29 mouse cellular contexts compared by ENCODE assay signal in genomic region chr6:126588761-126589160, GRCm38 (mm10). TPM values are rescaled to one million over a fixed set of nuclear protein-coding genes. Genes with fewer than 3 reads are reported as not detected.
DNase-seq lines count a peak whose midpoint lies in the region; ATAC-seq and TF ChIP-seq lines count a peak whose summit lies in the region.
"Had no signal": no experiment of that assay in that cellular context is flagged by ENCODE, and none has a peak within 500 bp of the region (broad histone marks: within the 10 kb centered on the region; RNA-seq: fewer than 3 reads in every experiment).

No protein-coding gene starts in this region.

- no peak overlapping the region for H3K4me2 ChIP-seq in midbrain, postnatal 0 days (ENCODE audit: low read depth, low read length, poor library complexity, severe bottlenecking)
- H3K4me2 ChIP-seq: forebrain, embryonic 13.5 days; heart, embryonic 12.5 days; heart, embryonic 15.5 days; hindbrain, embryonic 13.5 days; intestine, embryonic 15.5 days had no signal

- H3K4me3 ChIP-seq in cerebellum, adult 2 months (replicated peaks; ENCODE audit: insufficient read depth, low read depth, low read length): no peak overlapping the region
- no peak overlapping the region for H3K4me3 ChIP-seq in layer of hippocampus, adult 2 months
- H3K4me3 ChIP-seq in midbrain, postnatal 0 days (ENCODE audit: low read depth, low read length): no peak overlapping the region
- H3K4me3 ChIP-seq: forebrain, embryonic 10.5 days; forebrain, embryonic 13.5 days; heart, embryonic 12.5 days; heart, embryonic 15.5 days; hindbrain, embryonic 10.5 days; hindbrain, embryonic 13.5 days; intestine, embryonic 15.5 days had no signal

- TF ChIP-seq CTCF in cerebellum, adult 2 months (IDR thresholded peaks at IDR 0.05; ENCODE audit: borderline replicate concordance, insufficient read depth, low read depth, low read length): no peak
- TF ChIP-seq CTCF in layer of hippocampus, adult 2 months (conservative IDR thresholded peaks at IDR 0.05): no peak
- no peak for TF ChIP-seq CTCF in midbrain, postnatal 0 days (IDR thresholded peaks at IDR 0.05)

- no peak for ATAC-seq in midbrain, postnatal 0 days (ENCODE audit: low FRiP score)
- ATAC-seq: forebrain, embryonic 13.5 days; forebrain, embryonic 16.5 days; hindbrain, embryonic 16.5 days; intestine, embryonic 15.5 days; Patski had no signal

- H3K9ac ChIP-seq in midbrain, postnatal 0 days (replicated peaks; ENCODE audit: low read length, poor library complexity, severe bottlenecking): no peak overlapping the region
- H3K9ac ChIP-seq: forebrain, embryonic 13.5 days; heart, embryonic 12.5 days; heart, embryonic 15.5 days; hindbrain, embryonic 13.5 days; intestine, embryonic 15.5 days had no signal

- no peak for TF ChIP-seq POLR2A in cerebellum, adult 2 months (IDR thresholded peaks at IDR 0.05; ENCODE audit: borderline replicate concordance, insufficient read depth, low read length)

- H3K27me3 ChIP-seq in cerebellum, adult 2 months (ENCODE audit: control insufficient read depth, insufficient read depth, low read length): no peaks in the 10 kb centered on the region
- H3K27me3 ChIP-seq in midbrain, postnatal 0 days (ENCODE audit: insufficient read depth, low read length): no peaks in the 10 kb centered on the region
- H3K27me3 ChIP-seq: forebrain, embryonic 13.5 days; heart, embryonic 15.5 days; hindbrain, embryonic 13.5 days had no signal

- peaks cover 62% of the 10 kb centered on the region for H3K4me1 ChIP-seq in cerebellum, adult 2 months (ENCODE audit: control insufficient read depth, insufficient read depth, low read length)
- H3K4me1 ChIP-seq in midbrain, postnatal 0 days (ENCODE audit: insufficient read depth, low read length): no peaks in the 10 kb centered on the region
- H3K4me1 ChIP-seq: forebrain, embryonic 13.5 days; heart, embryonic 15.5 days; intestine, embryonic 15.5 days had no signal

- no peak for DNase-seq in cerebellum, adult 2 months
- DNase-seq in cerebellum, adult 11-12 months: no peak
- no peak for DNase-seq in layer of hippocampus, adult 2 months (ENCODE audit: low spot score in 2 of 2)
- DNase-seq in layer of hippocampus, postnatal 14 days (ENCODE audit: low spot score in 2 of 2): no peak
- DNase-seq in right cerebral cortex, adult 18-20 months: peak; percentile 64
- no peak for DNase-seq in right cerebral cortex, postnatal 36 days (ENCODE audit: low spot score in 2 of 2)
- DNase-seq in midbrain, postnatal 0 days (ENCODE audit: low spot score): no peak
- DNase-seq: adrenal gland, adult 2 months; adrenal gland, postnatal 25 days; B cell, adult 2 months; cerebellum, adult 11 months; cerebellum, adult 9-11 months; cerebellum, postnatal 36 days; gastrocnemius, postnatal 25 days; heart, adult 18-20 months; heart, postnatal 10 days; heart, postnatal 36 days had no signal

- no peaks in the 10 kb centered on the region for H3K36me3 ChIP-seq in midbrain, postnatal 0 days (ENCODE audit: insufficient read depth, low read length)
- H3K36me3 ChIP-seq: forebrain, embryonic 10.5 days; G1E; heart, embryonic 12.5 days; heart, embryonic 15.5 days; hindbrain, embryonic 10.5 days; hindbrain, embryonic 13.5 days; intestine, embryonic 15.5 days had no signal

- H3K27ac ChIP-seq in cerebellum, adult 2 months (ENCODE audit: insufficient read depth, low read length): peak overlapping the region; percentile 2; the same call in 1 of the 2 replicates
- peak overlapping the region; percentile 79 for H3K27ac ChIP-seq in layer of hippocampus, adult 2 months
- no peak overlapping the region for H3K27ac ChIP-seq in midbrain, postnatal 0 days (ENCODE audit: low read depth, low read length)
- H3K27ac ChIP-seq: forebrain, embryonic 10.5 days; forebrain, embryonic 13.5 days; heart, embryonic 15.5 days; hindbrain, embryonic 10.5 days; hindbrain, embryonic 13.5 days; intestine, embryonic 15.5 days had no signal

- H3K9me3 ChIP-seq in midbrain, postnatal 0 days (ENCODE audit: low read length): no peaks in the 10 kb centered on the region
- H3K9me3 ChIP-seq: forebrain, embryonic 10.5 days; forebrain, embryonic 13.5 days; heart, embryonic 15.5 days; hindbrain, embryonic 10.5 days; hindbrain, embryonic 13.5 days; intestine, embryonic 15.5 days had no signal

- 46% methylated on average over 5 of the region's 5 CpGs for WGBS in cerebellum, adult 2 months
- 90% methylated on average over 5 of the region's 5 CpGs for WGBS in midbrain, postnatal 0 days

RNA-seq across cellular contexts. Expression of gene Kcna5, which starts 53.5 kb away (rescaled TPM):
- polyA plus RNA-seq in cerebellum, adult 2 months (2012; rRNA removed): 0.80 and 1.0 TPM in 2 replicates
- 1 to 10 TPM; 1.5 to 1.6 TPM for total RNA-seq in layer of hippocampus, adult 2 months (2021)
- total RNA-seq in layer of hippocampus, postnatal 14 days (2021): 1 to 10 TPM; 1.5 to 1.8 TPM
- 4.9 and 5.3 TPM in 2 replicates for total RNA-seq in midbrain, postnatal 0 days (2014; rRNA removed)
- 3.8 and 4.9 TPM in 2 replicates for polyA plus RNA-seq in midbrain, postnatal 0 days (2015; fragmentation: Nextera tagmentation; extraction: Ambion mirVana)
- total RNA-seq: CH12.LX, G1E had no signal
- polyA plus RNA-seq: G1E had no signal

RNA-seq across cellular contexts. Expression of gene Kcna1, which starts 57.4 kb away (rescaled TPM):
- polyA plus RNA-seq in cerebellum, adult 2 months (2012; rRNA removed): 71.1 and 72.6 TPM in 2 replicates
- 100 to 1,000 TPM; 115 to 119 TPM for total RNA-seq in layer of hippocampus, adult 2 months (2021)
- 10 to 100 TPM; 82.0 to 90.5 TPM for total RNA-seq in layer of hippocampus, postnatal 14 days (2021)
- 2.1 and 4.2 TPM in 2 replicates for total RNA-seq in midbrain, postnatal 0 days (2014; rRNA removed)
- 2.0 and 2.2 TPM in 2 replicates for polyA plus RNA-seq in midbrain, postnatal 0 days (2015; fragmentation: Nextera tagmentation; extraction: Ambion mirVana)
- total RNA-seq: CH12.LX had no signal
- polyA plus RNA-seq: G1E had no signal

Comparison
In these comparisons a context has a peak if more than half of its experiments do, and no peak if none do; other contexts are left out.
1. RNA of gene Kcna1, which starts 57.4 kb away (total RNA-seq): 115 to 119 TPM in layer of hippocampus, adult 2 months and 82.0 to 90.5 TPM in layer of hippocampus, postnatal 14 days; 2.1 to 4.2 TPM in midbrain, postnatal 0 days; every median in the first group is over 10 times any median in the second.